Mouse (Mus musculus) frontal cortex, postnatal 25 days (tissue): ENCODE measurements around the gene Arap2.

Experiments used
- DNase-seq, 2 experiments: peaks; one replicate each; pipeline ENCODE4 v3.0.0; 2022; ENCODE audit warnings: low spot score in 2 of 2

Arap2 gene

DNA sequence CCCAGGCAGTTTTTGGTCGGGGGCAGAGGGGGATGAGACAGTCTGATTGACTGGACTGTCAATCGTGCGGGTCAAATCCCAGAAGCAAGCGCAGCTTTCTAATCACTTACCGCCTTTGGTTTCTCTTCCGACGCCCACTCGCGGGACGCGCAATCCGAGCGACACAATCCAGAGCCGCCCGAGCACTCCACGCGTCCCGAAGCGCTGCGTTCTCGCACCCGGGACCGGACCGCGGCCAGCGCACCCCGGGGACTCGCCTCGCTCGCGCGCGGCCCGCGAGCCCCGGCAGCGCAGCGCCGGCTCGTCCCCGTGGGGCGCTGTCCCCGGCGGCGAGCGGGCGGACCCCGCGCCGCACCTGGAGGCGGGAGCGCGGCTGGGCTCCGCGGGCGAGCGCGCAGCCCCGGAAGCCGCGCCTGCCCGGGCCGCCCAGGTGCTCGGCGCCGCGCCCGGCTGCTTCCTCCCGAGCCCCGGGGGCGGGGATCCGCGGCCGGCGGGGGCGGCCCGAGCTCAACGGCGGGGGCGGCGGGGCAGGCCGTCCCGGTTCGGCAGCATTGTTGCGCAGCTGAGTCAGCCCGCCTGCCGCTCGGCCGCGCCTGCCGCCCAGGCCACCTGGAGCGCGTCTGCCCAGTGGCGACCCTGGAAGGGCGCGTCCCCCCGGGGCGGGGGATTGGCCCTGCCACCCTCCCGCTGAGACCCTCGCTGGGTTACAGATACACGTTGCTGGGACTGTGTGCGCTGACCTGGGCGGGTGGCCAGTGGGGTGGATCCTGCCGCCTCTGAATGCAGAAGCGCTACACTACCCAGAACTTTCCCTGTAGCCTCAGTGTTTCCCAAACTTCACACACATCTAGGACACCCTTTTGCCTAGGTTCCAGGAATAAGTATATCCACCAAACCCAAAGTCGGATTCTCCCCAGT, at the start of gene Arap2:
Gene Arap2, minus strand, starts transcription at position 376 of the 918 bp plus-strand sequence.
- DNase-seq: peak; percentile 23 to 25

DNA sequence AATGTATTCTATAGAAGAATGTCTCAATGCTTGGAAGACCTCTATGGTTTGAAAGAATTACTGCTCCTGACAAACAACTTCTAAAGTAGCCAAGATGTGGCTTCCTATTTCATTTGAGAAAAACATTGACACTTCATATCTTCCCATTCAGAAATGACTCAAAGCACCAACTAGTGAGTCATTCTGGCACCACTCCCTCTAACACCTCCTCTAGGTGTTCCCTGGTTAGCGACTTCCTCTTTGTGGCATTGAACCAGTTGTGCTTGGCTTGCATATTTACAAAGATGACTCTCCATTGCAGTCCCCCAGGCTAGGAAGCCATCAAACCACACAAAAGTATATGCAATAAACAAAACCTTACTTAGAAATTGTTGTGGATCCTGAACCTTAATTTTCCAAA, 49.8 kb upstream of the Arap2 start:
- no peak for DNase-seq

GRCm38 (mm10) chr5:62814072-62814414, 48.1 kb upstream of the Arap2 start:
- no peak for DNase-seq

GRCm38 (mm10) chr5:62813402-62814071, 47.6 kb upstream of the Arap2 start, which contains the start of gene Dthd1:
Gene Dthd1, plus strand, starts transcription at chr5:62813823.
- DNase-seq: no peak

DNA sequence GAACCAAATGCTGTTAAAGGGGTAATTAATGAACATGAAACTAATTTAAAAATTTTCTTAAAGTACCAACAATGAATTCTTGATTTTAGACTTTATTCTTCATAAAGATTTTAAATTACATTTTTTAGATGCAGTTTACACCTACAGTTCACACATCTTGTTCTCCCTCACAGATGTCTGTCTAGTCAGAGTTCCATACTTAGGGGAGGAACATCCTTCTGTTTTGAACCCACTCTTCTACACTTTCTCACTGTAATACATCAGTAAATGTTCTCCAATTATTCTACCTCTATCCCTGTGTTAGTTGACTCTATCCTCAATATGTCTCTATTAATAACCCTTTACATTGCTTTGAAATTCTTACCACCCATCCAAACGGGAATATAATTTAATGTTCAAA, 26.8 kb upstream of the Arap2 start:
- DNase-seq: no peak

GRCm38 (mm10) chr5:62790921-62791564, 25.1 kb upstream of the Arap2 start:
- no peak for DNase-seq

- no peak for DNase-seq
These were observed 20.9 kb upstream of the Arap2 start for GRCm38 (mm10) chr5:62786809-62787208.

- DNase-seq: no peak
These were observed 12.7 kb upstream of the Arap2 start for GRCm38 (mm10) chr5:62778682-62779081.

DNA sequence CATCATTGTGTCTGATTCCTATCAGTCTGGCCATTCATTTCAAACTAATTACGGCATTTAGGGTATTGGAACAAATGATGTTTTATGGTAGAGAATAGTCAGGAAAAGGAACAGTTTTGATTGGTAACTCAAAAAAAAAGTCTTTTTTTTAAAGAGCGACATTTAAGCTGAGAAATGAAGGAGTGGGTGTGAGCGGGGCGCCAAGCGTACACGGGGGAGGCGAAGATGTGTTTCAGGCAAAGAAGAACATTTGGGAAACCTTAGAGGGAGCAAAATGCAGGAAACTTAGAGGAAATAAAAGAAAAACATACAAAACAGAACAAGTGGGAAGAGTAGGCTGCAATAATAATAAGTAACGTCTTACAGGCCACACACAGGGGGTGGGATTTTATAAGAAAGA, 11.8 kb upstream of the Arap2 start:
- DNase-seq: no peak

DNA sequence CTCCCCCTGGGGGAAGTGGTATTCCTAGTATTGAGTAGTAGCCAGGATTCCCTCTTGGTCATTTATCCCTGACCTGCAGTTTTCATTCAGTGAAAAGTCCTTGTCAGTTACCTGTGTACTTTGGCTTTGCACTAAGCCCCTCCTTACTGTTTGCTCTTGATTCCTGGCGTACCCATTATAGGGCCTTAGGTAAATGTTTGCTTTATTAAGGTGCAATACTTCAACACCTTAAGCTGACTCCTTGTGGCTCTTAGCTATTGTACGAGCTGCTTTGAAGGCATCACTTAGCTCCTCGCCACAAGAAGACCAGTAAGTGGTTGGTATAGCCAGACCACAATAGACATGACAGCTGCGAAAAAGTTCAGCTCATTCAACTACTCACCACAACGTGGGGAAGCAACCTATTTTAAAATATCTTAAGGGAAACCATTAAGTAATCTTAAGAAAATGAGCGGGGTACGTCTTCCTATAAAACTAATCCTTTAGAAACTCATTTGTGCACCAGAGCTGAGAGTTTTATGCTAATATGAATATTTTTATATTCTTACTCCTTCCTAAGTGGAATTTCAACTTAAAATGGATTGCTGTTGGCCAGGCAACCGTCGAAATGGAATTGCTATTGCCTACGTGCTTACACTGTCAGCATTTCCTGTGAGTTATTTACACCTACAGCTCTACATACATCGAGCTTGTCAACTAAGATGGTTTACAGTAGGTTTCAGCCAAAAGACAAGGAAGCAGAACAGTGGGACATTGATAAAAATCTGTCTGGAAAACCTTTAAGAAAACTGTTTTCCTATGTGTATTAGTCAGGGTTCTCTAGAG, 6.0 kb upstream of the Arap2 start:
- DNase-seq: no peak

- no peak for DNase-seq
These were observed 538 bp downstream of the Arap2 start for GRCm38 (mm10) chr5:62765459-62765783.

- DNase-seq: no peak
These were observed 1.8 kb downstream of the Arap2 start for GRCm38 (mm10) chr5:62764161-62764560.

DNA sequence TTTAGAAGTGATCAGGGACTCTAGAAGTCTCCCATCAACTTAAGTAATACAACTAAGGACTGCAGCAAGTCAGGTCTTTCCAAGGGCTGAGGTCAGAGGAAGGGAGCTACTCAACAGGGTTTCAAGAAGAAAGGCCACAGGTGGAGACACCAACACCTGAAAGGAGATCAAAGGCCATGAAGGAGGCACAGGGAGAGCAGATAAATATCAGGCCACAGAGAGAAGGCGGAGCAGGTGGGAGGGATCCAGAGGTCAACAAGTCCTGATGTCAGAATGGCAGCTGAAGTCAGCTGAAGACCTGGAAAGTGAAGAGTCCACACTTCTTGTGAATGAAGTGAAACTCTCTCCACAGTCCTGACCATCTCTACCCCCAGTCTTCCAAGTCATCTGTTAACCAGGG, 2.9 kb downstream of the Arap2 start:
- DNase-seq: no peak

- DNase-seq: no peak
These were observed 3.5 kb downstream of the Arap2 start for GRCm38 (mm10) chr5:62762298-62762960.

GRCm38 (mm10) chr5:62760791-62761504, 5.0 kb downstream of the Arap2 start:
- no peak for DNase-seq

DNA sequence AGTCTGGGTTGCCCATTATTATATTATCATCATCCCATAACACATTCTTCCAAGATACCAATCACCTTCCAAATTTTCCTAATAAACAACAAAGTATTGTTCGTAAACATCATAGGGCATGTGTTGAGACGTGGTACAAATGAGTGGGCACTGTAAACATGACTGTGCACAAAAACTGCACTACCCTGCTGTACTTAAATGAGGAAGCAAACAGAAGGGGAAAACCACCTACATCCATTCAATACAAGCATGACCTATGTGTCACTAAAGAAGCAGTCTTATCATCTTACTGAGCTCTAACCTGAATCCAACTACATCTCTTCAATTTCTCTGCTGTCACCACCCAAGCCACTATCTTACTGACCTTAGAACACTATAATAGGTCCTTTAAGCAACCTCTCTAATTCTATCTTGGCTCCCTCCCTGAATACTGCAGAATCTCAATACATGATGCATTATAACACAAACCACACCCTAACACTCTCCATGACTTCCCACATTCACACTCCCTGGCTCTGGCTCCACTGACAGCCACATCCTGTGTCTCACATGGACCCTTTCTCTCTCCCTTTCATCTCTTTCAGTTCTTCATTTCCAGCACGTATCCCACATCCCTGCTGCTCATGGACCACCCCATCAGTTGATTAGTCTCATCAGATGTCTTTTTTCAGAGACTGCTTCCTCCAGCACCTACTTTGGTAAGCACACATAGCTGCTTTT, 10.0 kb downstream of the Arap2 start:
- no peak for DNase-seq

DNA sequence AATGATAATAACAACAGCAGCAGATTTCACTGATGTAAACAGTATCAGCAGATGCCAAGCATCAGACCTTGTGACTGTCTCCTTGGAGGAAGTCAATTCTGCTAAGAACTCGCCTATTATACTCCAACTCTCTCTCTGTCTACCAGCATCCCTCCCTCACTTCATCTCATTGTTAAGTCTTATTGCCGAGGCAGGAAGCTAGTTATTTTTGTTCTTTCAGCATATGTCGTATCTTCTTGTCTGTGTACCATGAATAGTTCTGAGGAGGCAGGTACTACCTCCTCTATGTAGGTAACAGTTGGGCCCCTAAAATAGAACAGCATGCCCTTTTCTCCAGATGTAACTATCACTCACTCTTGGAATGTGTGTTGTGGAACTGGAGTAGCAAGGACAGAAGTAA, 13.0 kb downstream of the Arap2 start:
- DNase-seq: no peak

- no peak for DNase-seq
These were observed 14.3 kb downstream of the Arap2 start for GRCm38 (mm10) chr5:62751692-62752091.

GRCm38 (mm10) chr5:62748168-62748567, 17.8 kb downstream of the Arap2 start:
- no peak for DNase-seq
